Mouse (Mus musculus) kidney, adult 2 months (tissue): Measurements from ENCODE around the gene Elk3.

Experiments
- CTCF ChIP-seq: fragments of 200-500 bp; conservative IDR thresholded peaks from 2 replicates; pipeline ENCODE4 v1.5.1; 2011; ENCODE audit warnings: low read depth, mild to moderate bottlenecking, control low read depth, low read length, moderate library complexity, mixed read lengths; ENCODE audit not compliant: insufficient read depth, insufficient read length
- POLR2A ChIP-seq: fragments of 200-500 bp; IDR thresholded peaks from one replicate; pipeline ENCODE4 v1.6.1; 2011; ENCODE audit warnings: low read depth, low read length, control low read depth

GRCm38 (mm10) chr10:93246185-93246920 is 64.6 kb downstream of the Elk3 start:
- no peak for TF ChIP-seq CTCF
- TF ChIP-seq POLR2A: no peak
